Mouse (Mus musculus) CH12F3 (cell line): ENCODE measurements around the gene Kat14.

Source experiments
- in situ Hi-C: fragments of 300-500 bp; cut with MboI; formaldehyde crosslinking; loops from 2 replicates; pipeline ENCODE4 v1.14.3; 2020; ENCODE audit warnings: low sequenced_read_pairs

Kat14 gene

GRCm38 (mm10) chr2:144446360-144446999 lies 77.7 kb downstream of the Kat14 start:
- in situ Hi-C loops = no loop called here

DNA sequence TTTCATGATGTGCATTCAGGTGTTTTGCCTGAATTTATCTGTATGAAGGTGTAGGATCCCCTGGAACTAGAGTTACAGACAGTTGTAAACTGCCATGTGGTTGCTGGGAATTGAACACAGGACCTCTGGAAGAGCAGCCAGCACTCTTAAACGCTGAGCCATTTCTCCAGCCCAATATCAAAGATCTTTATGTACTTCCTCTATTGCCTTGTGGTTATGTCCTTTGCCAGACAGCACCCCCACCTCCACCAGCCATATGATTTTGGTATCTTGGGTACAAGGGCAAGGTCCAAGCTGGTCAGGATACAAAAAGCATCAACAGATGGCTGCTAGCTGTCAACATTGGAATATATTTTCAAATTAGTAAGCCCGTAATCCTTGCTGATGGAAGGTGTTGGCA lies 81.6 kb downstream of the Kat14 start:
- in situ Hi-C loops = loop anchor here (10.0 kb wide), 1 partner anchor 606 kb away; no protein-coding TSS in a partner anchor

- in situ Hi-C loops = loop anchor here (10.0 kb wide), 1 partner anchor 608 kb away; no protein-coding TSS in a partner anchor
Measured at GRCm38 (mm10) chr2:144452364-144453008, 83.7 kb downstream of the Kat14 start.
